Mouse (Mus musculus) adrenal gland, adult 10 weeks (tissue): ENCODE results near the gene Hmgn5. TPM values are rescaled to one million over a fixed set of nuclear protein-coding genes. Genes with fewer than 3 reads are reported as not detected.

Experiments
- polyA plus RNA-seq: library from polyadenylated mRNA; stranded (reverse); fragments of 350-450 nt; fragmentation: Illumina TruSeq; extraction: RNeasy Lipid Tissue Mini Kit (QIAGEN cat#74804); gene quantifications from one replicate; pipeline ENCODE4 v1.2.3, GENCODE M21; 2014; ENCODE audit warnings: low read depth, low replicate concordance

Gene Hmgn5
- polyA plus RNA-seq, result 125 TPM

DNA sequence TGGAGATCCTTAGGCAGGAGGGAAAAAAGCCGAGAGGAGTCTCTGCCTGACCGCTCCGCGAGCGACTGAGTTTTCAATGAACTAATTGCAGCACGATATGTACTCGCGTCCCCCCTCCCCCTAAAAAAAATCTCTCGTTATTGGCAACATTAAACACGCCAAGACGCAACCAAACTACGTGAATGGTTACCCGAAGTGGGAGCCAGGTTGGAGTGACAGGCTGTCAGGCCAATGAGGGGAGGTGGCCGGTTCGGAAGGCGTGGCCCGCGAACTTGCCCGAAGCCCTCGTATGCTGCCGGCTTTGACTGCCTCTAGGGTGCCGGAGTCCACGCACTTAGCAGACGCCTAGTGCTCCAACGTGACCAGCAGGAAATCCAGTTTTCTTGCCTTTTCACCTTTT is at the start of gene Hmgn5:
Gene Hmgn5, minus strand, starts transcription at position 122 of the 400 bp plus-strand sequence.

Other genes starting within 250 kb of the Hmgn5 start
- gene Brwd3, start 179.0 kb downstream of the Hmgn5 start, polyA plus RNA-seq, result 16.7 TPM
- 703 TPM for gene Sh3bgrl, start 82.0 kb upstream of the Hmgn5 start, polyA plus RNA-seq
- 3.1 TPM for gene Gm6377, start 183.4 kb upstream of the Hmgn5 start, polyA plus RNA-seq